Mouse (Mus musculus): ENCODE data around the gene Anp32e. TPM values are rescaled to one million over a fixed set of nuclear protein-coding genes. Genes with fewer than 3 reads are reported as not detected.
A peak's percentile ranks its signal among the peaks of the same experiment; 100 is the strongest.
"Not testable (repeated sequence)": the region's sequence is repeated elsewhere in the genome, so short reads cannot be mapped to it uniquely, and the experiment has no call there.

Gene Anp32e
- polyA plus RNA-seq, 1 experiment, result 48.5 TPM

- Histone ChIP-seq H3ac (ENCODE audit: control insufficient read depth, insufficient read length) (no peak overlapping the region), H3K4me2 (ENCODE audit: low read depth) (no peak overlapping the region), H3K4me3 (no peak overlapping the region), H3K36me3 (ENCODE audit: control insufficient read depth, insufficient read depth) (no peaks in the 10 kb centered on the region), H3K79me2 (ENCODE audit: control insufficient read depth, insufficient read depth) (no peaks in the 10 kb centered on the region), H3K27me3 (ENCODE audit: control insufficient read depth, insufficient read depth, insufficient read length) (peaks cover under 1% of the 10 kb centered on the region)
- TF ChIP-seq USF1 (IDR thresholded peaks at IDR 0.05; ENCODE audit: low read depth) (no peak), MYOG (IDR thresholded peaks at IDR 0.05; ENCODE audit: control insufficient read depth in 1 of 3, insufficient read depth in 1 of 3, insufficient read length in 2 of 3, low read depth in 2 of 3) (no peak)
Observed at GRCm38 (mm10) chr3:95914706-95915105, 14.3 kb upstream of the Anp32e start.

GRCm38 (mm10) chr3:95916760-95917159 lies 12.3 kb upstream of the Anp32e start:
- Histone ChIP-seq H3K4me3 (no peak overlapping the region), H3K79me2 (ENCODE audit: control insufficient read depth, insufficient read depth) (no peaks in the 10 kb centered on the region), H3ac (ENCODE audit: control insufficient read depth, insufficient read length) (no peak overlapping the region), H3K27me3 (ENCODE audit: control insufficient read depth, insufficient read depth, insufficient read length) (no peaks in the 10 kb centered on the region), H3K36me3 (ENCODE audit: control insufficient read depth, insufficient read depth) (no peaks in the 10 kb centered on the region), H3K4me2 (ENCODE audit: low read depth) (no peak overlapping the region)
- TF ChIP-seq SRF (IDR thresholded peaks at IDR 0.05; ENCODE audit: control insufficient read depth, insufficient read length, low read depth) (no peak), USF1 (IDR thresholded peaks at IDR 0.05; ENCODE audit: low read depth) (no peak), REST (IDR thresholded peaks at IDR 0.05; ENCODE audit: insufficient read depth, insufficient read length) (no peak), E2F4 (IDR thresholded peaks at IDR 0.05; ENCODE audit: insufficient read depth) (no peak)

- not testable (repeated sequence) for H3K36me3 ChIP-seq (ENCODE audit: control insufficient read depth, insufficient read depth); H3K79me2 ChIP-seq (ENCODE audit: control insufficient read depth, insufficient read depth); H3K4me2 ChIP-seq (ENCODE audit: low read depth); H3ac ChIP-seq (ENCODE audit: control insufficient read depth, insufficient read length); H3K4me3 ChIP-seq; H3K27me3 ChIP-seq (ENCODE audit: control insufficient read depth, insufficient read depth, insufficient read length)
Observed at GRCm38 (mm10) chr3:95920532-95920931, 8.5 kb upstream of the Anp32e start.

DNA sequence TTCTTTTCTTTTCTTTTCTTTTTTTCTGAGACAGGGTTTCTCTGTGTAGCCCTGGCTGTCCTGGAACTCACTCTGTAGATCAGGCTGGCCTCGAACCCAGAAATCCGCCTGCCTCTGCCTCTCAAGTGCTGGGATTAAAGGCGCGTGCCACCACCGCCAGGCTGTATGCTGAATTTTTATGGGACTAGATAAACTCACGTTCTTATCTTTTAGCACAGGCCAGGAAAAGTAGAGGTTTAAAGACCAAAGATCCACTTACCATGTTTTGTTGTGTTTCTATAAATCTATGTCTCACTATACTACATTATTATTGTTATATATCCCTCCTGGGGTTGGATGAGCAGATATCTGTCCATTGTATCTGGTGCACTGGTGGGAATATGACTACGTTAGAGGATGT lies 5.6 kb upstream of the Anp32e start:
- H3K36me3 ChIP-seq (ENCODE audit: control insufficient read depth, insufficient read depth); H3K4me2 ChIP-seq (ENCODE audit: low read depth); H3K79me2 ChIP-seq (ENCODE audit: control insufficient read depth, insufficient read depth); H3K4me3 ChIP-seq; H3ac ChIP-seq (ENCODE audit: control insufficient read depth, insufficient read length); H3K27me3 ChIP-seq (ENCODE audit: control insufficient read depth, insufficient read depth, insufficient read length): not testable (repeated sequence)

DNA sequence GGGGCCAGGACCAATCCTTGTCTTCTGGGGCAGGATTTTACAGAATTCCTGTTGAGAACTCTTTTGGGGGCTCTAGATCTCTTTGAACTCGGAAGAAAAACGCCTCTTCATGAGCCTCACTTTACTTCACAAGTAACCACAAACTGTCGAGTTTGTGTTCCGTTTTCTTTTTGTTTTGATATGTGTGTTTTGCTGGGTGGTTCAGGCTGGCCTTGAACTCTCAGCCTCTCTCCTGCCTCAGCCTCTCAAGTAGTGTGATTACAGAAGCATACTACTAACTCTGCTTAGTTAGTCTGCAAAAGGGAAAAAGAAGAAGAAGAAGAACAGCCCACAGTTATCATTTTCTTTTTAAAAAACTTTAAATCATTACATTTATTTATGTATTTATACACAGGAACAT lies 4.9 kb upstream of the Anp32e start:
- Histone ChIP-seq H3K4me3 (no peak overlapping the region), H3K36me3 (ENCODE audit: control insufficient read depth, insufficient read depth) (no peaks in the 10 kb centered on the region), H3K4me2 (ENCODE audit: low read depth) (no peak overlapping the region), H3ac (ENCODE audit: control insufficient read depth, insufficient read length) (no peak overlapping the region), H3K79me2 (ENCODE audit: control insufficient read depth, insufficient read depth) (no peaks in the 10 kb centered on the region), H3K27me3 (ENCODE audit: control insufficient read depth, insufficient read depth, insufficient read length) (no peaks in the 10 kb centered on the region)
- no peak for TF ChIP-seq MAX (IDR thresholded peaks at IDR 0.05; ENCODE audit: low read depth)
- no peak for TF ChIP-seq POLR2A (IDR thresholded peaks at IDR 0.05; ENCODE audit: insufficient read length, low read depth)
- no peak for TF ChIP-seq USF1 (IDR thresholded peaks at IDR 0.05; ENCODE audit: low read depth)
- TF ChIP-seq TCF12 (IDR thresholded peaks at IDR 0.05; ENCODE audit: insufficient read depth, poor library complexity, severe bottlenecking), result no peak
- no peak for TF ChIP-seq CEBPB (IDR thresholded peaks at IDR 0.05; ENCODE audit: insufficient read depth, poor library complexity, severe bottlenecking)
- TF ChIP-seq E2F4 (IDR thresholded peaks at IDR 0.05; ENCODE audit: insufficient read depth), result no peak
- TF ChIP-seq MYOD1 (IDR thresholded peaks at IDR 0.05; ENCODE audit: control insufficient read depth in 1 of 3, insufficient read length in 2 of 3, low read depth in 2 of 3), result no peak
- no peak for TF ChIP-seq SRF (IDR thresholded peaks at IDR 0.05; ENCODE audit: control insufficient read depth, insufficient read length, low read depth)
- TF ChIP-seq REST (IDR thresholded peaks at IDR 0.05; ENCODE audit: insufficient read depth, insufficient read length), result no peak
- no peak for TF ChIP-seq TCF3 (IDR thresholded peaks at IDR 0.05; ENCODE audit: insufficient read length, low read depth)
- TF ChIP-seq POLR2AphosphoS2 (IDR thresholded peaks at IDR 0.05; ENCODE audit: insufficient read length, low read depth), result no peak
- no peak for TF ChIP-seq MYOG (IDR thresholded peaks at IDR 0.05; ENCODE audit: control insufficient read depth in 1 of 3, insufficient read depth in 1 of 3, insufficient read length in 2 of 3, low read depth in 2 of 3)

- H3K36me3 ChIP-seq (ENCODE audit: control insufficient read depth, insufficient read depth), result no peaks in the 10 kb centered on the region
- peak overlapping the region; percentile 54 for H3K4me2 ChIP-seq (ENCODE audit: low read depth)
- H3ac ChIP-seq (ENCODE audit: control insufficient read depth, insufficient read length), result no peak overlapping the region
- H3K79me2 ChIP-seq (ENCODE audit: control insufficient read depth, insufficient read depth), result peaks cover 7% of the 10 kb centered on the region
- TF ChIP-seq TCF3 (IDR thresholded peaks at IDR 0.05; ENCODE audit: insufficient read length, low read depth) (no peak), E2F4 (IDR thresholded peaks at IDR 0.05; ENCODE audit: insufficient read depth) (no peak), MYOD1 (IDR thresholded peaks at IDR 0.05; ENCODE audit: control insufficient read depth in 1 of 3, insufficient read length in 2 of 3, low read depth in 2 of 3) (no peak), REST (IDR thresholded peaks at IDR 0.05; ENCODE audit: insufficient read depth, insufficient read length) (no peak), POLR2A (IDR thresholded peaks at IDR 0.05; ENCODE audit: insufficient read length, low read depth) (no peak), TCF12 (IDR thresholded peaks at IDR 0.05; ENCODE audit: insufficient read depth, poor library complexity, severe bottlenecking) (no peak), POLR2AphosphoS2 (IDR thresholded peaks at IDR 0.05; ENCODE audit: insufficient read length, low read depth) (no peak), CEBPB (IDR thresholded peaks at IDR 0.05; ENCODE audit: insufficient read depth, poor library complexity, severe bottlenecking) (no peak), USF1 (IDR thresholded peaks at IDR 0.05; ENCODE audit: low read depth) (no peak), SRF (IDR thresholded peaks at IDR 0.05; ENCODE audit: control insufficient read depth, insufficient read length, low read depth) (no peak), MAX (IDR thresholded peaks at IDR 0.05; ENCODE audit: low read depth) (no peak), MYOG (IDR thresholded peaks at IDR 0.05; ENCODE audit: control insufficient read depth in 1 of 3, insufficient read depth in 1 of 3, insufficient read length in 2 of 3, low read depth in 2 of 3) (no peak)
- H3K27me3 ChIP-seq (ENCODE audit: control insufficient read depth, insufficient read depth, insufficient read length), result no peaks in the 10 kb centered on the region
- H3K4me3 ChIP-seq, result no peak overlapping the region
Observed at GRCm38 (mm10) chr3:95925087-95925486, 4.0 kb upstream of the Anp32e start.

Data from myocyte (in vitro differentiated cells).